Mouse (Mus musculus) heart, adult 2 months (tissue): ENCODE data around the gene Hip1r. TPM values are rescaled to one million over a fixed set of nuclear protein-coding genes. Genes with fewer than 3 reads are reported as not detected.

Experiments used
- DNase-seq, 2 experiments: peaks; one replicate each; pipeline ENCODE4 v3.0.0; 2021
- H3K27ac ChIP-seq: fragments of 200-600 bp; 2 replicates; pipeline ENCODE4 v1.8.1; 2022
- H3K27me3 ChIP-seq: fragments of 200-500 bp; 2 replicates; pipeline ENCODE4 v1.6.1; 2012; ENCODE audit warnings: mild to moderate bottlenecking, low read length, inconsistent platforms, mixed read lengths; ENCODE audit not compliant: control insufficient read depth, insufficient read depth
- H3K36me3 ChIP-seq: fragments of 200-500 bp; 2 replicates; pipeline ENCODE4 v1.6.1; 2012; ENCODE audit warnings: low read length, inconsistent platforms; ENCODE audit not compliant: control insufficient read depth, insufficient read depth
- H3K4me1 ChIP-seq: fragments of 200-500 bp; 2 replicates; pipeline ENCODE4 v1.6.1; 2011; ENCODE audit warnings: low read length; ENCODE audit not compliant: control insufficient read depth, insufficient read depth
- H3K4me3 ChIP-seq: fragments of 200-600 bp; 2 replicates; pipeline ENCODE4 v1.8.1; 2022
- H3K79me2 ChIP-seq: fragments of 200-500 bp; replicated peaks from 2 replicates; pipeline ENCODE4 v1.6.1; 2012; ENCODE audit warnings: mild to moderate bottlenecking, inconsistent platforms, low read length, moderate library complexity, mixed read lengths; ENCODE audit not compliant: control insufficient read depth, insufficient read depth
- H3K9ac ChIP-seq: fragments of 200-500 bp; 2 replicates; pipeline ENCODE4 v1.6.1; 2012; ENCODE audit warnings: low read depth, mild to moderate bottlenecking, control low read depth, inconsistent platforms, low read length, mixed read lengths
- CTCF ChIP-seq: fragments of 200-600 bp; IDR thresholded peaks from 2 replicates; pipeline ENCODE4 v1.8.1; 2022; ENCODE audit warnings: antibody characterized with exemption, mild to moderate bottlenecking, moderate library complexity
- EP300 ChIP-seq: fragments of 200-500 bp; IDR thresholded peaks from 2 replicates; pipeline ENCODE4 v1.6.1; 2011; ENCODE audit warnings: low read depth, low read length, control low read depth; ENCODE audit not compliant: insufficient read depth
- POLR2A ChIP-seq: fragments of 200-500 bp; IDR thresholded peaks from 2 replicates; pipeline ENCODE4 v1.6.1; 2011; ENCODE audit warnings: mild to moderate bottlenecking, low read depth, low read length, control low read depth; ENCODE audit not compliant: insufficient read depth
- WGBS: fragments of 180-500 bp; shearing (Covaris S2); methylation state at CpG from one replicate; pipeline ENCODE4 v1.1.7; 2018; 5-methylcytosine and 5-hydroxymethylcytosine counted together
- intact Hi-C: fragments of 180-260 bp; cut with DNase I; formaldehyde crosslinking; loops from one replicate; pipeline ENCODE4 v1.15.1; 2025
- polyA plus RNA-seq: library from polyadenylated mRNA; depleted of rRNA; stranded (reverse); fragments of >200 nt; gene quantifications from 2 replicates; pipeline ENCODE4 v1.2.3, GENCODE M21; 2012
- total RNA-seq, 2 experiments: library from RNA; stranded (reverse); gene quantifications; 2 replicates each; pipeline ENCODE4 v1.2.3; 2021

The Hip1r gene
- total and polyA plus RNA-seq, 3 experiments, result 7.0 to 16.7 (median 16.3) TPM

- peak in 1 of 2 experiments; percentile 72 for DNase-seq
- peak overlapping the region; percentile 51 for H3K9ac ChIP-seq
- peak overlapping the region; percentile 82 for H3K27ac ChIP-seq
- peaks cover 45% of the 10 kb centered on the region for H3K4me1 ChIP-seq
- WGBS, result 61% methylated on average over 15 of the region's 15 CpGs
- H3K27me3 ChIP-seq, result no peaks in the 10 kb centered on the region
- no peak overlapping the region for H3K4me3 ChIP-seq
- TF ChIP-seq POLR2A, result no peak
- TF ChIP-seq EP300, result no peak
- no peak for TF ChIP-seq CTCF
- H3K79me2 ChIP-seq, result peaks cover 4% of the 10 kb centered on the region
- peaks cover 10% of the 10 kb centered on the region for H3K36me3 ChIP-seq
- intact Hi-C loops, result no loop called here
Observed at GRCm38 (mm10) chr5:124025587-124026441, 52.4 kb downstream of the Hip1r start.

- Histone ChIP-seq H3K27me3 (no peaks in the 10 kb centered on the region), H3K36me3 (peaks cover 10% of the 10 kb centered on the region), H3K27ac (peak overlapping the region; percentile 82), H3K9ac (peak overlapping the region; percentile 31), H3K4me3 (no peak overlapping the region), H3K79me2 (peaks cover 4% of the 10 kb centered on the region), H3K4me1 (peaks cover 45% of the 10 kb centered on the region)
- TF ChIP-seq EP300, result no peak
- no peak for TF ChIP-seq CTCF
- TF ChIP-seq POLR2A, result no peak
- intact Hi-C loops, result no loop called here
- WGBS, result 72% methylated on average over 5 of the region's 5 CpGs
- no peak for DNase-seq
Observed at GRCm38 (mm10) chr5:124026568-124026967, 53.1 kb downstream of the Hip1r start.

GRCm38 (mm10) chr5:124027702-124028470 lies 54.5 kb downstream of the Hip1r start:
- H3K9ac ChIP-seq, result peak overlapping the region; percentile 31
- H3K4me3 ChIP-seq, result no peak overlapping the region
- WGBS, result 29% methylated on average over 19 of the region's 19 CpGs

GRCm38 (mm10) chr5:124028680-124029079 lies 55.3 kb downstream of the Hip1r start:
- peaks cover 47% of the 10 kb centered on the region for H3K4me1 ChIP-seq
- H3K9ac ChIP-seq, result no peak overlapping the region
- peaks cover 10% of the 10 kb centered on the region for H3K36me3 ChIP-seq
- no peak overlapping the region for H3K4me3 ChIP-seq
- 47% methylated on average over 7 of the region's 7 CpGs for WGBS
- H3K27me3 ChIP-seq, result no peaks in the 10 kb centered on the region
- TF ChIP-seq POLR2A, result no peak
- TF ChIP-seq EP300, result no peak
- TF ChIP-seq CTCF, result no peak
- H3K27ac ChIP-seq, result peak overlapping the region; percentile 70
- intact Hi-C loops, result no loop called here
- DNase-seq, result no peak
- H3K79me2 ChIP-seq, result peaks cover 4% of the 10 kb centered on the region

More at GRCm38 (mm10) chr5:124027702-124028470, 54.5 kb downstream of the Hip1r start:
- intact Hi-C loops, result no loop called here
- TF ChIP-seq CTCF, result no peak
- TF ChIP-seq EP300, result no peak
- no peak for TF ChIP-seq POLR2A
- Histone ChIP-seq H3K79me2 (peaks cover 4% of the 10 kb centered on the region), H3K27ac (peak overlapping the region; percentile 70), H3K27me3 (no peaks in the 10 kb centered on the region), H3K4me1 (peaks cover 47% of the 10 kb centered on the region), H3K36me3 (peaks cover 10% of the 10 kb centered on the region)
- no peak for DNase-seq

GRCm38 (mm10) chr5:124029220-124030035 lies 56.0 kb downstream of the Hip1r start:
- no peak overlapping the region for H3K4me3 ChIP-seq
- H3K4me1 ChIP-seq, result peaks cover 45% of the 10 kb centered on the region
- 0 out of 2 replicates have a peak overlapping the region, but pooled peaks have one; percentile 15 for H3K9ac ChIP-seq
- WGBS, result 28% methylated on average over 19 of the region's 19 CpGs
- DNase-seq, result no peak
- H3K79me2 ChIP-seq, result peaks cover 4% of the 10 kb centered on the region
- no peaks in the 10 kb centered on the region for H3K27me3 ChIP-seq
- H3K27ac ChIP-seq, result peak overlapping the region; percentile 94
- intact Hi-C loops, result no loop called here
- TF ChIP-seq CTCF (no peak), POLR2A (no peak), EP300 (no peak)
- peaks cover 10% of the 10 kb centered on the region for H3K36me3 ChIP-seq
